Mouse (Mus musculus) frontal cortex, adult (tissue): ENCODE measurements around the gene Jmjd1c.

Experiments used
- ATAC-seq: cut with Nextera tagmentation; 2 replicates; pipeline ENCODE4 v1.9.2; 2017; ENCODE audit warnings: mild to moderate bottlenecking, moderate library complexity, mixed read lengths; ENCODE audit not compliant: low TSS enrichment

Jmjd1c gene

DNA sequence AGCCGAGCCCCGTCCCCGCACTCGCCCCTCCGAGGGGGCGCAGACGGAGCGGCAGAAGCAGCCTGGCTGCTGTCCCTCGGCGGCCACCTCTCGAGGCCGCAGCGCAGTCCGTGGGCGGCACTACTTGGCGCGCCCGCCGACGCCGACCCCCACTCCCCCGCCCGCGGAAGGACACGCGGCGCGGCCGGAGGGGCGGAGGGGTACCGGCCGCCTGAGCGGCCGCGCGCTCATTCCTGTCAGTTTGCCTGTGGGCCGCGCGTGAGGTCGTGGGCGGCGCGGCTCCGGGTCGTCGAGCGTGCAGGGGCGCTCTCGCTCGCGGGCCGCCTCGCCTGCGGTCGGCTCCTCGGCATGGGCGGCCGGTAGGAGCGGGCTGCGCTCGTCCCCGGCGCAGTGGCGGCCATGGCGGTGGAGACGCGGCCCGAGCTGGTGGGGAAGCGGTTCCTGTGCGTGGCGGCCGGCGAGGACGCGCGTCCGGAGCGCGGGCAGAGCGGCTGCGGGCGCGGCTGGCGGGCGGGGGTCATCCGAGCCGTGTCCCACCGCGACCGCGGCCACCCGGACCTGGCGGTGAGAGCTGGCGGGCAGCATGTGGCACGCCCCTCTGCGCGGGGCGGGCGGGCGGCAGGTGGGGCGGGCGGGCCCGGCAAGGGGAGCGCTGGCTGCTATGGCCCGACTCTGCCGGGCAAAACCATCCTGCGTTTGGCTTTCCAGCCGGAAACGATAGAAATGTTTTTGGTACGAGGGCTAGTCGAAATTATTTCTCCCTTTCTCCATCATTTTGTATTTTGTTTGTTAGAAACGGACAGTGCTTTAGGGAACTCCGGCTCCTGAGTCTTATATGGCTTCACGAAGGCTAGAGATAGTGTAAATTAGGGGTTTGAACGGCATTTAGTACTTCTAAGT, 31.2 kb downstream of the Jmjd1c start:
- peak; percentile 41 for ATAC-seq

- no peak for ATAC-seq
Observed at GRCm38 (mm10) chr10:67129531-67129930, 33.6 kb downstream of the Jmjd1c start.

DNA sequence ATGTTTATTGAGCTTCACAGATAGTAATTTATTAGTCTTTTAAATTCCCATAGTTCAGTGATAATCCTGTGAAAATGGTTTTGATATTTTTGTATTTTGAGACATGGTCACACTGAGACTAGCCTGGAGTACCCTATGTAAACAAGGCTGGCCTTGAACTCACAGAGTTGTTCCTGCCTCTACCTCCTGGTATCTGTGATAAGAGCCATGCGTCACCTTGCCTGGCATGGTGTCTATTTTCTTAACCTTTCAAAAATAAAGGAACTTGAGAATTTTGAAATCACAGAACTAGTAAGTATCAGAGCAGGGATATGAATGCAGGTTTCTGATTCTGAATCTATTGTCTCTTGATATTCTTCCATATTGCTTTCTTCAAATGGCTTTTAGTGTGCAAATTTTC, 35.8 kb downstream of the Jmjd1c start:
- no peak for ATAC-seq

- no peak for ATAC-seq
Observed at GRCm38 (mm10) chr10:67134322-67134721, 38.4 kb downstream of the Jmjd1c start.

GRCm38 (mm10) chr10:67137437-67137836, 41.5 kb downstream of the Jmjd1c start:
- ATAC-seq = no peak

DNA sequence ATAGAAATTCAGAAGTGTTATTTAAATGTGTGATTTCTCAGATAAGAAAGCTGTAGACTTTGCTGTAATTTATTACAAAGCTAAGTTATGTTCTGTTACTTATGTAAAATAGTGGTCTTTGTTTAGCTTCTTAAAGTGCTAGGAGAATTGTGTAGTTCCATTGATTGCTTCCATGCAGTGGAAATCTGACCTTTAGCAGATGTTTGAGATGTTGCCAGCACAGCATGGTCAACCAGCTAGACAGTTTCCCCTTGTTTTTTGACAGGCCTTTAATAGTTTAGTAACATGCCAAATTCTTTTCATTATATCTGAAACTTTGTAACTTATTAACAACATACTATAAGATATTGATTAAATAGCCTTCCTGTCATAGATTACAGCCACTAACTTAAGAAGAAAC, 47.7 kb downstream of the Jmjd1c start:
- no peak for ATAC-seq

GRCm38 (mm10) chr10:67144269-67144668, 48.3 kb downstream of the Jmjd1c start:
- ATAC-seq = no peak

DNA sequence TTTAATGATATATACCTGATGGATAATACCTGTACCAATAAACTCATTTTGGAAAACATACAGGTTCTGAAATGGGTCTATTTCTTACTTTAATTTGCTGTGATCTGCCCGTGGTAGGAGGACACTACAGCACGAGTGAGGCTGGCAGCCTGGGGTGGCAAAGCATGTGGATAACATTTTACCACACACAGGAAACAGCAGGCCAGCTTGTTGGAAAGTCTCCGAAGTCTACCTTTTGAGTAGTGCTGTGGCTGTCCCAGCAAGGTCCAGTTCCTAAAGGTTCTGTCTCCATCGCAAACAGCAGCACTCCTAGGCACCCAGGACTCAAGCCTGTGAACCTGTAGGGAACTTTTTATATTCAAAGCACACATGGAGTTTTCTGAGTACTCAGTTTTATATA, 49.7 kb downstream of the Jmjd1c start:
- no peak for ATAC-seq

GRCm38 (mm10) chr10:67151766-67152165, 55.8 kb downstream of the Jmjd1c start:
- ATAC-seq = no peak

- ATAC-seq = no peak
Observed at GRCm38 (mm10) chr10:67154647-67155046, 58.7 kb downstream of the Jmjd1c start.

DNA sequence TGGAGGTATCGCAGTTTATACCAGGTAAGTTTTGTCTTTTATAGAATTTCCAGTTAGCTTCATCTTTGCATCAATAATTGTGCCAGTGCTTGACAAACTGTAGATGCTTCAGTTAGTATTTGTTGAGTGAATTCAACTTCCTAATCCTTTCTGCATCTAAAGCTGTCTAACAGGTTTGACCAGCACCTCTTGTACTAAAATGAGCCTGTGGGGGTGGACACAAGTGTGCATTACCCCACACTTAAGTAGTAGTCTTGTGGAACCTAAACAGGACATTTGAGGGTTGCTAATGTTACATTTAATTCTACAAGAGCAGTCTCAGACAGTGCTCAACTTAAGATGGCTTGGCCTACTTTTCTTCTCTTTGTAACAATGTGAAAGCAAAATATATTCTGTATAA, 78.1 kb downstream of the Jmjd1c start:
- peak; percentile 27; the same call in 1 of the 2 replicates for ATAC-seq

- no peak for ATAC-seq
Observed at GRCm38 (mm10) chr10:67176031-67176430, 80.1 kb downstream of the Jmjd1c start.

- ATAC-seq = no peak
Observed at GRCm38 (mm10) chr10:67176932-67177331, 81.0 kb downstream of the Jmjd1c start.

GRCm38 (mm10) chr10:67177410-67177809, 81.5 kb downstream of the Jmjd1c start:
- no peak for ATAC-seq

- ATAC-seq = no peak
Observed at GRCm38 (mm10) chr10:67180021-67180420, 84.1 kb downstream of the Jmjd1c start.

DNA sequence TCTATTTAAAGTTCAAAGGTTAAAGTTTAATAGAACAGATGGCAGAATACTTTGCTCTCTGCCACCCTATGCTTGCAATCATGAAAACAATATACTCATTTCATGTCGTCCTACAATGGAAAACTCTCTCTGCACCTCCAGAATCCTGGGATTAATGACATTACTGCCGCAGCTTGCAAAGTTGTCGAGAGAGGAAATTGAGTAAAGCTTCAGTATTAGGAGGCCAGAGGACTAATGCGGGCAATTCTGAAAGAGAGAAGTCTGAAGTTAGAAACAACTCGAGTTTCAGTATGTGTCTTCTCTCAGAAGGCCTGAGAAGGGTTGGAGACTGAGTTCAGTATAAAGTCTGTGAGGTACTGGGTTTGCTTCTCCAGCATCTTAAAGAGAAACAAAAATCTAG, 84.9 kb downstream of the Jmjd1c start:
- no peak for ATAC-seq

GRCm38 (mm10) chr10:67182651-67183050, 86.7 kb downstream of the Jmjd1c start:
- peak; percentile 24; the same call in 1 of the 2 replicates for ATAC-seq

DNA sequence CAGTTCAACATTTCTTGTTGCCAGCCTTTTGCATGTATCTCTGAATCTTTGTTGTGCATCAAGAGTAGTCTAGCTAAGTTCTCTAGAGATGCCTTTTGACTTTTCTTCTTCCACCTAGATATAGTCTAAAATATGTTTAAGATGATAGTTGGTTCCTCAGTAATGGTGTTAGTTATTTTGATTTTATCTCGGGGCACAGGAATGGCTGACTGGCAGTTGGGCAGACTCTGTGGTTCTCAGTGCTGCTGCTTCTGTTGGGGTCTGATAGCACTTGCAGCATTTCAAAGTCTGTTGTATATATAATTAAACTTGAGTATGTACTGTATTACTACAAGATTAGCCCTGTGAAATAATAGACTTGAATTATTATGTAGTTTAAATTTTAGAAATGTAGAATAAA, 87.2 kb downstream of the Jmjd1c start:
- no peak for ATAC-seq

GRCm38 (mm10) chr10:67184441-67185070, 88.6 kb downstream of the Jmjd1c start:
- ATAC-seq = no peak

GRCm38 (mm10) chr10:67185491-67186081, 89.7 kb downstream of the Jmjd1c start:
- peak; percentile 95 for ATAC-seq

DNA sequence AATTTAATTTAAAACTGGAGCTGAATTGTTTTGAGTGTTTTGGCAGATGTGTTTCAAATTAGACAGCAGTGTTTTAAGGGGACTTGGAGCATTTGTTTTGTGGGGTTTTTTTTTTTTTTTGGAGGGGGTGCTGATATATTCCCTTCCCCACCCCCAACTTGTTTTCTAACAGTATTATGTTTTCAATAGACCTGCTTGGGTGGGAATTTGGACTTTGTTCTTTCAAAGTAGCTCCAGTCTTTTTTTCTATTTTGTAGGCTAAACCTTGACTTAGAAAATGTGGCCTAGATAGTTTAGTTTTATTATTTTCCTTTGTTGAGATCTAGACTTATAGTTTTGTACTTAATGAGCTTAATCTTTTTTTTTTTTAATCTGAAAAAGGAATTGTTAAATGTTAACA, 90.6 kb downstream of the Jmjd1c start:
- ATAC-seq = no peak

GRCm38 (mm10) chr10:67187001-67187453, 91.1 kb downstream of the Jmjd1c start:
- no peak for ATAC-seq

DNA sequence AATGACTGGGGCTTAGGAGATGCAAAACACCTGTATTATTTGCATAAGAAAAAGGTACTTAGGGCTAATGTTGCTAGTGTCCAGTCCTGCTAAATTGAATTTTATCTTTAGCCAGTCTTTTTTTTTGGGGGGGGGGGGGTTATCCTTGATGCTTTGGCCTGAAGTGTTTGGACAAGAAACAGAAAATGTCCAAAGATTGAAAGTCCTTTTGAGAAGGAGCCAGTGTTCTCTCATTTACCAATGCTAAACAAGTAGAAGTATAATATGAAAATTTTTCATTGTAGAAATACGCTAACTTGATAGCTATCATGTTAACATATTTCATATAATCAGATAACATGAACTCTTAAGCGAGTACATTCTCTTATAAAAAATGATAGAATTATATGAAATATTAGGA, 92.0 kb downstream of the Jmjd1c start:
- ATAC-seq = no peak
